Mouse (Mus musculus): ENCODE measurements around the gene Pcnx. TPM values are rescaled to one million over a fixed set of nuclear protein-coding genes. Genes with fewer than 3 reads are reported as not detected.

Gene Pcnx
- 10.1 TPM for polyA plus RNA-seq (2017; shearing (Covaris generic))

DNA sequence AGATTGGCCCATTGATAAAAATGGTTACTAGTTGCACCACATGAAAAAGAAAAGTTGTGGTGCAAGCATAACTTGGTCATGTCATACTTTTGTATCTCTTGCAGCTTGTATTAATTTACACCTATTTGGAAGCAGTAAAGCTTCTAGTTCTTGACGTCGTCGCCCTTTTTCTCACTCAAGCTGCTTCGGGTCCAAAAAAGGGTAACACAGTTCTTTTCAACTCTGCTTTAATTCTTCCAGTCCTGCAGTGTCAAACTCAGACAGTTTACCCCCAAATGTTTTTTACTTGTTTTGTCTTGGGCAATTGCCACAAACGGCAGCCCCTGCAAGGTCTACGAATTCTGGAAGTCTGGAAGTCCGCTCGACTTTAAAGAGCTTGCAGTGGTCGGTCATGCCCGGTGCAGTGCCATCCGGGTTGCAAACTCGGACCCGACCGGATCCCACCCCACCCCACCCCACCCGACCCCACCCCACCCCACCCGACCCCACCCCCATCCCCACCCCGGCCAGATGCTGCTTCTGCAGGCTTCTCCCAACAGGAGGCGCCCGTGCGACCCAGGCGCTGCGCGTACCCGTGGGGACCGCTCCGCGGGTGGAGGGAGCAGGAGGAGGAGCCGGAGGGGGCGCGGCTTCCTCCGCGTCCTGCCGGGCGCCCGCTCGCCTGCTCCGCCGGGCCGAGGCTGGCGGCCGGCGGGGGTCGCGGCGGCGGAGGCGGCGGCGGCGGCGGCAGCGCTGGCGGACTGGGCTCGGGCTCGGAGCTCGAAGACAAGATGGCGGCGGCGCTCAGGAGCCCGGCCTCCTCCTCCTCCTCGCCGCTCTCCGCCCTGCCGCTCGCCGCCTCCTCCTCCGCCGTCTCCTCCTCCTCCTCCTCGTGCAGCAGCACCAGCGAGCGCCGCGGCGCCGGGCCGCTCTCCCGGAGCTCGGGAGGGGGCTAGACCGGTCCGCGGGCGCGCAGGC, at the start of gene Pcnx:
Pcnx (plus strand) TSS at position 673 of the 957 bp plus-strand sequence.

Other genes with a start within 250 kb of the Pcnx start
- gene Ttc9, start 228.8 kb upstream of the Pcnx start, polyA plus RNA-seq (2017; shearing (Covaris generic)) = not detected
- gene Map3k9, start 78.8 kb upstream of the Pcnx start, polyA plus RNA-seq (2017; shearing (Covaris generic)) = 5.9 TPM